Mouse (Mus musculus): ENCODE results near the gene Creld1. TPM values are rescaled to one million over a fixed set of nuclear protein-coding genes. Genes with fewer than 3 reads are reported as not detected.

The Creld1 gene
- polyA plus RNA-seq, 1 experiment = 23.2 TPM

DNA sequence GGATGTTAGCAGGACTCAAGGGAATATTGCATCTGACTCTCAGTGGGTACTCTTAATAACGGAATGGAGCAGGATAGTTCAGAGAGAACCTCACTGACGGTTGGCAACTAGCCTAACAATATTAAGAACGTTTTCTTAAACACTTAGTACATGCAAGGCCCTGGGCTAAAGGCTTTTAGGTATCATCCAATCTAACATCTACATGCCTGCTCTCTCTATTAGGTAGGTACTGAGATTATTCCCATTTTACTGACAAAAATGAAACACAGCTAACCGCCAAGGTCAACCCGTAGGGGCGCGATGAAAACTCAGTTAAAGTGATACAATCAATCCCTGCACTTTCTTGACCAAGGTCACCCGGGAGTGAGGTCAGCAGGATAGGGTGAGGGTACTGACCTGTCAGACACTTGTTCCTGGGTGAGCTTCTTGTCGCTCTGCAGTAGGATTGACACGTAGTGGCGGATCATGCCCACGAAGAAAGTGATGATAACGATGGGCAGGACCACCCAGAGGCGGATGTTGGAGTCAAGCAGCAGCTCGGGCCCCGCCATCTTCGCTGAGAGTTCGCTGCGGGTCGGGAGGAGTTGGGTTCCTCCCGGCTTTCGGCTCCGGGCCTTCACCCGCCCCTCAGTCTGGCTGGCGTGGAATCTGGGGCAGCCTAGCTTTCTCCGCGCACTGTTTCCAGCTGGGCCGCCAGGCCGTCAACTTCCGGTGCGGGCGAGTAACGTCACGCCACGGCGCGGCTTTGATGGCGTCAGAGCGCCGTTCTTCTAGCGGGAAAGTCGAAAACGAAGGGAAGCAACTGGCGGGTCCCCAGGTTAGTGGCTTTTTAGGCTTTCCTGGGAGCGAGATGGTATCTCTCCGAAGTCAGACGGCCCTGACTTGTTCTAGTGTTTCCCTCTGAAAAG is 48.1 kb downstream of the Creld1 start, which contains the start of the genes Emc3 and Fancd2:
Gene Emc3, minus strand, starts transcription at position 721 of the 908 bp plus-strand sequence.
Gene Fancd2, plus strand, starts transcription at position 751 of the 908 bp plus-strand sequence.
- H3K27me3 ChIP-seq (ENCODE audit: control insufficient read depth, insufficient read depth, low read length, poor library complexity, severe bottlenecking) = no peaks in the 10 kb centered on the region
- H3K9me3 ChIP-seq (replicated peaks; ENCODE audit: control insufficient read depth, insufficient read depth, low read length, poor library complexity, severe bottlenecking) = no peaks in the 10 kb centered on the region
- H3K27ac ChIP-seq (ENCODE audit: insufficient read depth, low read length) = no peak within 1 kb of the TSS
- H3K9ac ChIP-seq (ENCODE audit: low read depth, poor library complexity, severe bottlenecking) = peak within 1 kb of the TSS; percentile 52
- H3K4me1 ChIP-seq (ENCODE audit: control insufficient read depth, insufficient read depth, low read length) = no peaks in the 10 kb centered on the region
- H3K4me3 ChIP-seq (ENCODE audit: low read depth, low read length) = peak within 1 kb of the TSS; percentile 100
- TF ChIP-seq EP300 (IDR thresholded peaks at IDR 0.05; ENCODE audit: insufficient read depth, low read depth, low read length) (0 out of 2 replicates have a peak, but pooled peaks have one; percentile 28), CTCF (IDR thresholded peaks at IDR 0.05; ENCODE audit: low read depth, low read length) (no peak), POLR2A (IDR thresholded peaks at IDR 0.05; ENCODE audit: insufficient read depth, low read length) (peak; percentile 49)
- peaks cover 13% of the 10 kb centered on the region for H3K36me3 ChIP-seq (ENCODE audit: control insufficient read depth, insufficient read depth, low read length, poor library complexity, severe bottlenecking)

DNA sequence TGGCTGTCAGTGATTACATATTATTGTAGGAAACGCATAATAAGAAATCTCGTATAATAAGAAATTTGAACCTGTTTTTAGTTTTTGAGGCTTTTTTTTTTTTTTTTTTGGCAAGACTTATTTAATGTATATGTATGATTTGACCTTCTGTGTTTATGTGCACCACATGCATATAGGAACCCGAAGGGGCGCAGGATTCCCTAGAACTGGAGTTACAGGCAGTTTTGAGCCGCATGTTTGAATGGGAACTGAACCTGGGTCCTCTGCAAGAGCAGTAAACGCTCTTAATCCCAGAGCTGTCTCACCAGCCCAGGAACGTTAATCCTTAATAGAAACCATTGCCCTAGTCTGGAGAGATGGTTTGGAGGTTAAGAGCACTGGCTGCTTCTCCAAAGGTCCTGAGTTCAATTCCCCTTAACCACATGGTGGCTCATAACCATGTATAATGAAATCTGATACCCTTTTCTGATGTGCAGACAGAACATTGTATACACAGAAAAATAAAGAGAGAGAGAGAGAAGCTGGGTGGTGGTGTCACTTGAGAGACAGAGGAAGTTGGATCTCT is 48.8 kb downstream of the Creld1 start:
- Histone ChIP-seq H3K9me3 (replicated peaks; ENCODE audit: control insufficient read depth, insufficient read depth, low read length, poor library complexity, severe bottlenecking) (no peaks in the 10 kb centered on the region), H3K36me3 (ENCODE audit: control insufficient read depth, insufficient read depth, low read length, poor library complexity, severe bottlenecking) (peaks cover 18% of the 10 kb centered on the region), H3K4me3 (ENCODE audit: low read depth, low read length) (peak overlapping the region; percentile 100), H3K27ac (ENCODE audit: insufficient read depth, low read length) (no peak overlapping the region), H3K9ac (ENCODE audit: low read depth, poor library complexity, severe bottlenecking) (peak overlapping the region; percentile 52), H3K4me1 (ENCODE audit: control insufficient read depth, insufficient read depth, low read length) (no peaks in the 10 kb centered on the region), H3K27me3 (ENCODE audit: control insufficient read depth, insufficient read depth, low read length, poor library complexity, severe bottlenecking) (no peaks in the 10 kb centered on the region)
- TF ChIP-seq POLR2A (IDR thresholded peaks at IDR 0.05; ENCODE audit: insufficient read depth, low read length) = no peak

DNA sequence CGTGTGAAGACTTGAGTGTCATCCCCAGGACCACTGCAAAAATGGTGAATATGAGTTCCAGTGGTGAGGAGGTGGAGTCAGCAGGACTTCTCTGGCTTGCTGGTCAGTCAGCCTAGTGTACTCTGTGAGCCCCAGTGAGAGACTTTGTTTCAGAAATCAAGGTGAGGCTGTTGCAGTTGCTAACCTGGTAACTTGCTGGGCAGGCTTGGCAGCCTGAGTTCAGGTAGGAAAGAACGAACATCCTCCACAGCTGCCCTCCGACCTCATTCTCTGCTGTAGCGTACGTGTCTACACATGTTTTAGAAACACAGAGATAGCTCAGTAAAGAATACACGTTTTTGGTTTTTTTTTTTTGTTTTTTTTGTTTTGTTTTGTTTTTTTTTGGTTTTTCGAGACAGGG is 51.8 kb downstream of the Creld1 start:
- no peak overlapping the region for H3K4me3 ChIP-seq (ENCODE audit: low read depth, low read length)
- H3K9ac ChIP-seq (ENCODE audit: low read depth, poor library complexity, severe bottlenecking) = no peak overlapping the region
- peaks cover 28% of the 10 kb centered on the region for H3K36me3 ChIP-seq (ENCODE audit: control insufficient read depth, insufficient read depth, low read length, poor library complexity, severe bottlenecking)
- TF ChIP-seq POLR2A (IDR thresholded peaks at IDR 0.05; ENCODE audit: insufficient read depth, low read length) (no peak), EP300 (IDR thresholded peaks at IDR 0.05; ENCODE audit: insufficient read depth, low read depth, low read length) (no peak), CTCF (IDR thresholded peaks at IDR 0.05; ENCODE audit: low read depth, low read length) (no peak)
- H3K27ac ChIP-seq (ENCODE audit: insufficient read depth, low read length) = no peak overlapping the region
- H3K4me1 ChIP-seq (ENCODE audit: control insufficient read depth, insufficient read depth, low read length) = no peaks in the 10 kb centered on the region
- no peaks in the 10 kb centered on the region for H3K9me3 ChIP-seq (replicated peaks; ENCODE audit: control insufficient read depth, insufficient read depth, low read length, poor library complexity, severe bottlenecking)
- no peaks in the 10 kb centered on the region for H3K27me3 ChIP-seq (ENCODE audit: control insufficient read depth, insufficient read depth, low read length, poor library complexity, severe bottlenecking)

DNA sequence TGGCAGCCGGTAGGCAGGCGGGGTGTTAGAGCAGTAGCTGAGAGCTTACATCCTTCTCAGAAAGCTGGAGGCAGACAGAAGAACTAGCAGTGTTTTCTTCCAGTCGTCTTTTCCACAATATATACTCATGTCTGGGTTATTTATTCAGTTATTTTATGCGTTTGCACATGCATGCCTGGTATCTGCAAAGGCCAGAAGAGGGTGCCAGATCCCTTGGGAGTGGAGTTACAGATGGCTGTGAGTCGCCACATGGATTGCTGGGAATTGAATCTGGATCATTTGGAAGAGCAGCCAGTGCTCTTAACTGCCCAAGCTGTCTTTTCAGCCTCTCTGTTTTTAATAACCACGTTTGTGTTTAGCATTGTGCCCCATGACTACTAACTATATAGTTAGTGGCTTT is 58.5 kb downstream of the Creld1 start:
- TF ChIP-seq EP300 (IDR thresholded peaks at IDR 0.05; ENCODE audit: insufficient read depth, low read depth, low read length) (no peak), POLR2A (IDR thresholded peaks at IDR 0.05; ENCODE audit: insufficient read depth, low read length) (no peak), CTCF (IDR thresholded peaks at IDR 0.05; ENCODE audit: low read depth, low read length) (no peak)

More for the DNA sequence above, 58.5 kb downstream of the Creld1 start:
- H3K4me1 ChIP-seq (ENCODE audit: control insufficient read depth, insufficient read depth, low read length) = no peaks in the 10 kb centered on the region
- H3K9me3 ChIP-seq (replicated peaks; ENCODE audit: control insufficient read depth, insufficient read depth, low read length, poor library complexity, severe bottlenecking) = no peaks in the 10 kb centered on the region
- H3K36me3 ChIP-seq (ENCODE audit: control insufficient read depth, insufficient read depth, low read length, poor library complexity, severe bottlenecking) = peaks cover 23% of the 10 kb centered on the region
- no peak overlapping the region for H3K4me3 ChIP-seq (ENCODE audit: low read depth, low read length)
- no peaks in the 10 kb centered on the region for H3K27me3 ChIP-seq (ENCODE audit: control insufficient read depth, insufficient read depth, low read length, poor library complexity, severe bottlenecking)
- H3K27ac ChIP-seq (ENCODE audit: insufficient read depth, low read length) = no peak overlapping the region
- H3K9ac ChIP-seq (ENCODE audit: low read depth, poor library complexity, severe bottlenecking) = no peak overlapping the region

Other genes starting within 250 kb of the Creld1 start
- gene Mtmr14, start 245.5 kb upstream of the Creld1 start, polyA plus RNA-seq (2011; ENCODE audit: insufficient read depth, insufficient read length, low read depth, missing spikeins) = 58.8 and 62.4 TPM in 2 replicates
- 3.7 and 5.3 TPM in 2 replicates for gene Cpne9, start 201.0 kb upstream of the Creld1 start, polyA plus RNA-seq (2011; ENCODE audit: insufficient read depth, insufficient read length, low read depth, missing spikeins)
- gene Brpf1, start 176.2 kb upstream of the Creld1 start, polyA plus RNA-seq (2011; ENCODE audit: insufficient read depth, insufficient read length, low read depth, missing spikeins) = 26.7 and 27.0 TPM in 2 replicates
- 24.2 and 26.8 TPM in 2 replicates for gene Ogg1, start 156.3 kb upstream of the Creld1 start, polyA plus RNA-seq (2011; ENCODE audit: insufficient read depth, insufficient read length, low read depth, missing spikeins)
- 7.6 and 7.7 TPM in 2 replicates for gene Camk1, start 139.3 kb upstream of the Creld1 start, polyA plus RNA-seq (2011; ENCODE audit: insufficient read depth, insufficient read length, low read depth, missing spikeins)
- 41.0 and 41.4 TPM in 2 replicates for gene Tada3, start 105.4 kb upstream of the Creld1 start, polyA plus RNA-seq (2011; ENCODE audit: insufficient read depth, insufficient read length, low read depth, missing spikeins)
- 120 and 130 TPM in 2 replicates for gene Arpc4, start 105.2 kb upstream of the Creld1 start, polyA plus RNA-seq (2011; ENCODE audit: insufficient read depth, insufficient read length, low read depth, missing spikeins)
- 2.9 and 3.8 TPM in 2 replicates for gene Ttll3, start 94.0 kb upstream of the Creld1 start, polyA plus RNA-seq (2011; ENCODE audit: insufficient read depth, insufficient read length, low read depth, missing spikeins)
- gene Rpusd3, start 64.0 kb upstream of the Creld1 start, polyA plus RNA-seq (2011; ENCODE audit: insufficient read depth, insufficient read length, low read depth, missing spikeins) = 13.8 and 32.6 TPM in 2 replicates
- gene Cidec, start 47.5 kb upstream of the Creld1 start, polyA plus RNA-seq (2011; ENCODE audit: insufficient read depth, insufficient read length, low read depth, missing spikeins) = not detected in 2 replicates
- 30.0 and 34.3 TPM in 2 replicates for gene Jagn1, start 40.7 kb upstream of the Creld1 start, polyA plus RNA-seq (2011; ENCODE audit: insufficient read depth, insufficient read length, low read depth, missing spikeins)
- 3.1 and 4.9 TPM in 2 replicates for gene Il17re, start 24.8 kb upstream of the Creld1 start, polyA plus RNA-seq (2011; ENCODE audit: insufficient read depth, insufficient read length, low read depth, missing spikeins)
- gene Il17rc, start 11.9 kb upstream of the Creld1 start, polyA plus RNA-seq (2011; ENCODE audit: insufficient read depth, insufficient read length, low read depth, missing spikeins) = 3.3 TPM in 2 replicates
- 0.51 TPM in 1 of 2 replicates, not detected in the other for gene Prrt3, start 18.6 kb downstream of the Creld1 start, polyA plus RNA-seq (2011; ENCODE audit: insufficient read depth, insufficient read length, low read depth, missing spikeins)
- gene Emc3, start 48.4 kb downstream of the Creld1 start, polyA plus RNA-seq (2011; ENCODE audit: insufficient read depth, insufficient read length, low read depth, missing spikeins) = 28.4 and 33.5 TPM in 2 replicates
- 76.2 and 85.4 TPM in 2 replicates for gene Fancd2, start 48.4 kb downstream of the Creld1 start, polyA plus RNA-seq (2011; ENCODE audit: insufficient read depth, insufficient read length, low read depth, missing spikeins)
- not detected in 2 replicates for gene Fancd2os, start 117.4 kb downstream of the Creld1 start, polyA plus RNA-seq (2011; ENCODE audit: insufficient read depth, insufficient read length, low read depth, missing spikeins)
- 96.3 and 105 TPM in 2 replicates for gene Brk1, start 121.5 kb downstream of the Creld1 start, polyA plus RNA-seq (2011; ENCODE audit: insufficient read depth, insufficient read length, low read depth, missing spikeins)
- gene Vhl, start 140.7 kb downstream of the Creld1 start, polyA plus RNA-seq (2011; ENCODE audit: insufficient read depth, insufficient read length, low read depth, missing spikeins) = 12.9 and 22.0 TPM in 2 replicates
- gene Irak2, start 155.2 kb downstream of the Creld1 start, polyA plus RNA-seq (2011; ENCODE audit: insufficient read depth, insufficient read length, low read depth, missing spikeins) = 6.6 and 10.1 TPM in 2 replicates
- gene Tatdn2, start 213.8 kb downstream of the Creld1 start, polyA plus RNA-seq (2011; ENCODE audit: insufficient read depth, insufficient read length, low read depth, missing spikeins) = 39.7 and 42.2 TPM in 2 replicates
- gene Ghrl, start 236.6 kb downstream of the Creld1 start, polyA plus RNA-seq (2011; ENCODE audit: insufficient read depth, insufficient read length, low read depth, missing spikeins) = 2.0 TPM in 1 of 2 replicates, not detected in the other

Data from ES-Bruce4 (cell line).